Mouse (Mus musculus): ENCODE data around the gene Trap1.

DNA sequence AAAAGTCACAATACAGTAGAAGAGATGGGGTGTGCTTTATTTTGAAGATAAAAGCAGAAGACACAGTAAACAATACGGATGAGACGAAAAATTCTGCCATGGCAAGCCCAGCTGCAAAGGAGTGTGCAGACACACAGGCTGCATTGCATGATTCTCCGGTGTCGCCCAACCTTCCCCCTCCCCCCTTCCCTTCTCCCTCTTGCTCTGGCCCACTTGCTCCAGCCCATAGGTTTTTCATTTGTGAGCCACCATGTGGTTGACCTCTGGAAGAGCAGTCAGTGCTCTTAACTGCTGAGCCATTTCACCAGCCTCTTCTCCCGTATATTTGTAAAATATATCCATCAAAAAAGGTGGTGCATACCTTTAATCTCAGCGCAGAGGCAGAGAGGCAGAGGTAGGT, 3.3 kb downstream of the Trap1 start:
- TF ChIP-seq CTCF (IDR thresholded peaks at IDR 0.05; ENCODE audit: low read depth), result peak; percentile 40
- no peak for TF ChIP-seq EP300 (optimal IDR thresholded peaks at IDR 0.05)

Data from stomach, postnatal 0 days (tissue).